In the genomic region with DNA sequence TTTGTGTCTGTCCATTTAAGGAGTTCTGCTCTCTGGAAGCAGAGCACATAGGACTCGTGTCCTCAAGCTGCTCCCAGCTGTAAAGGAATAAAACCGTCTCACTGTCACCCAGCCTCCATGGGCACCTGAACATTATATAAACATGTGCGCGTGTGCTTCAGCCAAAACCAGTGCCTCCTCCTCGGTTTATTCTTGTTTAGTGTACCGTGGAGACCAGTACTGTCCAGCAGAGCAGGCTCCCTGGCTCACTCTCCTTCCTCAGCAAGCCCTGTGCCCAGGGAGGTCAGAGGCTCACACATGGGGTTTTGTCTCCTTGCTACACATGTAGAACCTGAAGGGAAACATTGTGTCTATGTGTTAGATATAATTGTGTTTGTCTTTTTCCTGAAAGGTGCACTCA, we compare ENCODE assay signal across 23 mouse cellular contexts.
"Had no signal": no experiment of that assay in that cellular context is flagged by ENCODE, and none has a peak within 500 bp of the region (broad histone marks: within the 10 kb centered on the region; RNA-seq: fewer than 3 reads in every experiment).

No protein-coding gene starts in this region.

- H3K9me3 ChIP-seq: limb, embryonic 10.5 days; limb, embryonic 13.5 days; liver, embryonic 12.5 days; liver, embryonic 15.5 days; lung, embryonic 15.5 days; midbrain, embryonic 10.5 days; midbrain, embryonic 13.5 days; neural tube, embryonic 13.5 days had no signal

- H3K9ac ChIP-seq: limb, embryonic 13.5 days; liver, embryonic 12.5 days; liver, embryonic 15.5 days; lung, embryonic 15.5 days; midbrain, embryonic 13.5 days; neural tube, embryonic 13.5 days had no signal

- H3K27me3 ChIP-seq: limb, embryonic 13.5 days; liver, embryonic 12.5 days; liver, embryonic 15.5 days; lung, embryonic 15.5 days; megakaryocyte, embryonic 14.5 days; midbrain, embryonic 13.5 days; neural tube, embryonic 13.5 days had no signal

- H3K4me3 ChIP-seq: layer of hippocampus, adult 2 months; limb, embryonic 10.5 days; limb, embryonic 13.5 days; liver, embryonic 12.5 days; liver, embryonic 15.5 days; lung, embryonic 15.5 days; megakaryocyte, embryonic 14.5 days; midbrain, embryonic 10.5 days; midbrain, embryonic 13.5 days; myocyte; neural tube, embryonic 13.5 days had no signal

- DNase-seq: layer of hippocampus, adult 9-11 months; liver; lung, adult 18-20 months; lung, postnatal 10 days; lung, postnatal 36 days; retina, postnatal 1 day; right cerebral cortex, postnatal 25 days; thymus, adult 18-20 months; thymus, postnatal 36 days had no signal

- H3K4me1 ChIP-seq: lung, embryonic 15.5 days; midbrain, embryonic 13.5 days; neural tube, embryonic 13.5 days had no signal

- H3K36me3 ChIP-seq: limb, embryonic 13.5 days; liver, embryonic 15.5 days; lung, embryonic 15.5 days; midbrain, embryonic 10.5 days; midbrain, embryonic 13.5 days; neural tube, embryonic 13.5 days had no signal

- H3K27ac ChIP-seq: layer of hippocampus, adult 2 months; limb, embryonic 10.5 days; limb, embryonic 13.5 days; liver, embryonic 12.5 days; liver, embryonic 15.5 days; lung, embryonic 15.5 days; midbrain, embryonic 10.5 days; midbrain, embryonic 13.5 days; neural tube, embryonic 13.5 days; stomach, postnatal 0 days had no signal

- H3K4me2 ChIP-seq: limb, embryonic 13.5 days; liver, embryonic 12.5 days; liver, embryonic 15.5 days; lung, embryonic 15.5 days; midbrain, embryonic 13.5 days; neural tube, embryonic 13.5 days had no signal

- ATAC-seq: intestine, postnatal 0 days; liver, embryonic 12.5 days; midbrain, embryonic 13.5 days; midbrain, embryonic 16.5 days had no signal
